Mouse (Mus musculus): Measurements from ENCODE around the gene Wdr73.

DNA sequence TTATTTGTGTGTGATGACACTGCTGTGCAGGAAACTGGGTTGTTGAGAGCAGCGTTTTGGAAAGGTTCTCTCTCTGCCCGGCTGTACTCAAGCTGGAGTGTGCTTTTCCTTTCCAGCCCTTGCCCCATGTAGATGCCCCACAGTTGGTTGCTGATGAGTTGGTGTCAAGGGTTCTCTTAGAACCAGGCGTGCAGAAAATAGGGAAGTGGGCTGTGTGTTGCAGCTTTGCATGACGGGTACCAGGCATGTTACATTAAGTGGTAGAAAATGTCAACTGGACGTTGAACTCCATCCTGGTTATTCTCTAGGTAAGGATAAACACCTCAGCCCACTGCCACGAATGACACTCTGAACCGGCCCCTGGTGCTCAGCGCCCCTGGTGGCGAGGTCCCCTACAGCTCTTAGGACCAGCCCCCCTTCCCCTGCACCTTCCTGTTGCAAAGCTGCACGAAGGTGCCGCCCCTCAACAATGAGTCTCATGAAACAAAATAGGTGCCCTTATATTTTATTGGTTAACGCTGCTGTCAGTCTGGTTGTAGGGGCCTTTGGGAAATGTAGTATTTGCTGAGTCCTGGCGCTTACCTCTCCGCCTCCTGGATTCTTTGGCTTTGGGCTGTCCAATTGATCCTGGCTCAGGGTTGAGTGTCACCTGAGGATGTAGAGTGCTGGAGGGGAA is 18.1 kb downstream of the Wdr73 start:
- TF ChIP-seq EP300 (optimal IDR thresholded peaks at IDR 0.05): no peak
- TF ChIP-seq CTCF (IDR thresholded peaks at IDR 0.05; ENCODE audit: low read depth): peak; percentile 73

Measured in stomach, postnatal 0 days (tissue).